Mouse (Mus musculus) spleen, adult 12 weeks (tissue): ENCODE measurements at regions not wholly inside any gene's neighbourhood (a gene's known extent, or its start where the extent isn't known, plus 50 kb on each side); places are given as distances from the start of the nearest gene placed in this dataset.
A peak's percentile ranks its signal among the peaks of the same experiment; 100 is the strongest.

Experiments used
- DNase-seq: peaks from one replicate; pipeline ENCODE4 v3.0.0; 2022; ENCODE audit warnings: low spot score

GRCm38 (mm10) chr10:91314441-91314840 is 133.3 kb upstream of the Tmpo start:
- no peak for DNase-seq

- no peak for DNase-seq
Measured at GRCm38 (mm10) chr10:91313316-91313715, 132.2 kb upstream of the Tmpo start.

GRCm38 (mm10) chr10:91312913-91313312 is 131.8 kb upstream of the Tmpo start:
- no peak for DNase-seq

- no peak for DNase-seq
Measured at GRCm38 (mm10) chr10:91300067-91300466, 119.0 kb upstream of the Tmpo start.

- no peak for DNase-seq
Measured at GRCm38 (mm10) chr10:91297792-91298460, 116.8 kb upstream of the Tmpo start.

- DNase-seq: no peak
Measured at GRCm38 (mm10) chr10:91295345-91295744, 114.2 kb upstream of the Tmpo start.

GRCm38 (mm10) chr10:91293226-91293625 is 112.1 kb upstream of the Tmpo start:
- DNase-seq: no peak

GRCm38 (mm10) chr10:91284259-91284658 is 103.1 kb upstream of the Tmpo start:
- DNase-seq: no peak

- peak; percentile 70 for DNase-seq
Measured at GRCm38 (mm10) chr10:91270955-91271741, 90.0 kb upstream of the Tmpo start.

GRCm38 (mm10) chr10:91270268-91270954 is 89.3 kb upstream of the Tmpo start:
- DNase-seq: peak; percentile 68

- DNase-seq: no peak
Measured at GRCm38 (mm10) chr10:91267886-91268285, 86.8 kb upstream of the Tmpo start.

GRCm38 (mm10) chr10:91260416-91260815 is 79.3 kb upstream of the Tmpo start:
- no peak for DNase-seq

- DNase-seq: no peak
Measured at GRCm38 (mm10) chr10:91249681-91250195, 68.6 kb upstream of the Tmpo start.

- no peak for DNase-seq
Measured at GRCm38 (mm10) chr10:91244297-91244696, 63.2 kb upstream of the Tmpo start.

- DNase-seq: no peak
Measured at GRCm38 (mm10) chr10:91242491-91243046, 61.5 kb upstream of the Tmpo start.

GRCm38 (mm10) chr10:91241611-91242005 is 60.5 kb upstream of the Tmpo start:
- no peak for DNase-seq

GRCm38 (mm10) chr10:91240856-91241610 is 59.9 kb upstream of the Tmpo start:
- no peak for DNase-seq

GRCm38 (mm10) chr10:91240320-91240719 is 59.2 kb upstream of the Tmpo start:
- no peak for DNase-seq

GRCm38 (mm10) chr10:91236844-91237243 is 55.7 kb upstream of the Tmpo start:
- no peak for DNase-seq

- DNase-seq: no peak
Measured at GRCm38 (mm10) chr10:91234709-91235108, 53.6 kb upstream of the Tmpo start.
